Mouse (Mus musculus) forebrain, postnatal 0 days (tissue): Measurements from ENCODE around the gene Foxa1. TPM values are rescaled to one million over a fixed set of nuclear protein-coding genes. Genes with fewer than 3 reads are reported as not detected.

Source experiments
- ATAC-seq: fragments of 200-750 bp; cut with Nextera tagmentation; 2 replicates; pipeline ENCODE4 v1.8.0; 2017; ENCODE audit warnings: mild to moderate bottlenecking, moderate library complexity
- DNase-seq: peaks from one replicate; pipeline ENCODE4 v3.0.0-alpha.2; 2015
- H3K27ac ChIP-seq: fragments of 300-500 bp; sonication (generic); 2 replicates; pipeline ENCODE4 v1.5.1; 2014; ENCODE audit warnings: low read depth, mild to moderate bottlenecking, antibody characterized with exemption, low read length, moderate library complexity, mixed read lengths
- H3K27me3 ChIP-seq: fragments of 300-500 bp; sonication (generic); 2 replicates; pipeline ENCODE4 v1.6.1; 2014; ENCODE audit warnings: mild to moderate bottlenecking, low read length, mixed read lengths; ENCODE audit not compliant: insufficient read depth
- H3K36me3 ChIP-seq: fragments of 300-500 bp; sonication (generic); 2 replicates; pipeline ENCODE4 v1.6.1; 2014; ENCODE audit warnings: mild to moderate bottlenecking, moderate library complexity; ENCODE audit not compliant: insufficient read depth
- H3K4me1 ChIP-seq: fragments of 300-500 bp; sonication (generic); 2 replicates; pipeline ENCODE4 v1.6.1; 2014; ENCODE audit warnings: antibody characterized with exemption; ENCODE audit not compliant: insufficient read depth
- H3K4me2 ChIP-seq: fragments of 300-500 bp; sonication (generic); 2 replicates; pipeline ENCODE4 v1.6.1; 2014; ENCODE audit warnings: low read depth, mild to moderate bottlenecking, moderate library complexity
- H3K4me3 ChIP-seq: fragments of 300-500 bp; sonication (generic); 2 replicates; pipeline ENCODE4 v1.5.1; 2014; ENCODE audit warnings: low read depth, low read length, mixed read lengths
- H3K9ac ChIP-seq: fragments of 300-500 bp; sonication (generic); 2 replicates; pipeline ENCODE4 v1.6.1; 2014; ENCODE audit warnings: mild to moderate bottlenecking
- H3K9me3 ChIP-seq: fragments of 300-500 bp; sonication (generic); 2 replicates; pipeline ENCODE4 v1.6.1; 2016; ENCODE audit warnings: low read length
- CTCF ChIP-seq: sonication (generic); IDR thresholded peaks from 2 replicates; pipeline ENCODE4 v1.5.1; 2016; ENCODE audit warnings: antibody characterized with exemption, control low read depth, low read depth
- WGBS: fragments of 180-500 bp; shearing (Covaris S2); extraction: QIAGEN DNeasy Blood & Tissue Kit; methylation state at CpG from one replicate; pipeline ENCODE4 v1.1.7; 2014; 5-methylcytosine and 5-hydroxymethylcytosine counted together
- polyA plus RNA-seq: library from polyadenylated mRNA; unstranded; fragments of >200 nt; fragmentation: Nextera tagmentation; extraction: Ambion mirVana; gene quantifications from 2 replicates; pipeline ENCODE4 v1.2.1, GENCODE M21; 2015
- total RNA-seq: library from RNA; depleted of rRNA; stranded (reverse); fragments of >200 nt; gene quantifications from 2 replicates; pipeline ENCODE4 v1.2.3, GENCODE M21; 2014

Gene Foxa1
- total and polyA plus RNA-seq, 2 experiments from 2014 or later, result 0.36 to 1.2 TPM

DNA sequence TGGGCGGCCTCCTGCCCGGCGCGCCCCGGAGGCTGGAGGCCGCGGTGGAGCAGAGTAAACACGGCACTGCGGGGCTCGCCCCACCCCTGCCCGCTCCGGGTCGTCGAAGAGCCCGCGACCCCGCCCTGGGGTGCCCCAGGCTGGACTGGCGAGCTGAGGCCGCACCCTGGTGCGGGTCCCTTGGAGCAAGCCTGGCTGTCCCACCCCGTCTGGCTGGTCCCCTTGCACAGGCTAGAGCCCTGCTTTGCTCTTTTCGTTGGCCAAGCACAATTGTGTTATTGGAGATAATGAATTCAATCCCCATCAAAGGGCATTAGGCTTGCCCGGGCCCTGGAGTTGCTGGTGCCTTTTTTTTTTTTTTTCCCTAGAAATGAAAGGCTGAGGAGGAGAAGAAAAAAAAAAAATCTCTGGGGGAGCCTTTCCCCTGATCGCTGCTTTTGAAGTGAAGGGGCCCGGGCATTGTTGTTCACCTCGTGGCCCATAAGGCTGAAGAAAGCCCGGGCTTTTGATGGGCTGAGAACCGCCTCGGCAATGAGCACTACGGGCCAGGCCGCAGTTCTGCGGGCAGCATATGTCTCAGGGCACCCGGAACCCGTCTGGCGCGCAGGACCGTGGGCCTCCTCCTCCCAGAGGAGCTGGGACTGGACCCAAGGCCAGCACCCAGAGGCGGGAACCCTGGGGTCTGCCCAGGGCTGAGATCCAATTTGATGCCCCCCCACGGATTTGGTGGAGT lies 11.7 kb downstream of the Foxa1 start:
- TF ChIP-seq CTCF, result no peak
- ATAC-seq, result peak; percentile 25; the same call in 1 of the 2 replicates
- H3K9ac ChIP-seq, result no peak overlapping the region
- no peaks in the 10 kb centered on the region for H3K36me3 ChIP-seq
- 2% methylated on average over 35 of the region's 39 CpGs for WGBS
- no peaks in the 10 kb centered on the region for H3K4me1 ChIP-seq
- H3K9me3 ChIP-seq, result no peaks in the 10 kb centered on the region
- H3K27ac ChIP-seq, result no peak overlapping the region
- H3K4me2 ChIP-seq, result no peak overlapping the region
- no peak overlapping the region for H3K4me3 ChIP-seq
- no peak for DNase-seq
- peaks cover 61% of the 10 kb centered on the region for H3K27me3 ChIP-seq

DNA sequence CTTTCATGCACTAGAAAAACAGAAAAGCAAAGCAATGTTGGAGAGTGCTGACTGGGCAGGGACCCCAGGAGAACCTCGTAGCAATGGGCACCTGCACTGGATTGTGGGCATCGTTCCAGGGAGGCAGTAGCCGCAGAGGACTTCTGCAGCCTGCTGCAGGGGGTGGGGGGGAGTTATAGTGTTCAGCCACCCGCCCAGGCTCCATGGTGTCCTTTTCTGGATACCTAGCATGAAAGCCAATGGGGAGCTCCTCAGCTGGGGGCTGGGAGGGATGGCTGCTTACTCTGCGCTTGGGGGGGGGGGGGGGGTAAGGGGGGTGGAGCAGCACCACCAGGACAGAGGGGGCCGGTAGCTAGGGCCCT lies 12.2 kb downstream of the Foxa1 start:
- Histone ChIP-seq H3K27me3 (peaks cover 58% of the 10 kb centered on the region), H3K4me1 (no peaks in the 10 kb centered on the region), H3K4me2 (no peak overlapping the region), H3K9ac (no peak overlapping the region), H3K9me3 (no peaks in the 10 kb centered on the region), H3K27ac (no peak overlapping the region), H3K4me3 (no peak overlapping the region), H3K36me3 (no peaks in the 10 kb centered on the region)
- TF ChIP-seq CTCF, result no peak
- no peak for DNase-seq
- WGBS, result 8% methylated on average over 5 of the region's 6 CpGs
- ATAC-seq, result no peak

DNA sequence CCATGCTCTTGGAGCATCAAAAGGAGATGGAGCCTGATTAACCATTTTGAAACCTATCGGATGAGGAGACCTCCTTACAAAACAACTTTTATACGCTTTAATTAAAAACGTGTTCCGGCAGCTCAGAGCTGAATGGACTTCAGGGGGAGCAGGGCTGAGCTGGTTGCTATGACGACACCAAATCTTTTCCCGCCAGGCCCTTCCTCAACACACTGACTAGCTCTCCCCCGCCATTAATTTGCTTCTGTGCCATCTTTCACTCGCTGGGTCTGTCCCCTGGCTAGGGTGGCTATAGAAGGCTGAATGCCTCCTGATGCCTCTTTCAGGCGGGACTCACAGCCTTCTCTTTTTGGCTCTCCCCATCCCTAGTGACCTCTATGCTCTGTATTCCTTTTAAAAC lies 16.2 kb downstream of the Foxa1 start:
- no peak overlapping the region for H3K4me2 ChIP-seq
- 5% methylated on average over 9 of the region's 9 CpGs for WGBS
- H3K4me3 ChIP-seq, result no peak overlapping the region
- no peaks in the 10 kb centered on the region for H3K36me3 ChIP-seq
- H3K9ac ChIP-seq, result no peak overlapping the region
- H3K27ac ChIP-seq, result no peak overlapping the region
- ATAC-seq (peak; percentile 66; the same call in 1 of the 2 replicates), DNase-seq (no peak)
- H3K9me3 ChIP-seq, result no peaks in the 10 kb centered on the region
- TF ChIP-seq CTCF, result no peak
- H3K4me1 ChIP-seq, result no peaks in the 10 kb centered on the region
- peaks cover 38% of the 10 kb centered on the region for H3K27me3 ChIP-seq

DNA sequence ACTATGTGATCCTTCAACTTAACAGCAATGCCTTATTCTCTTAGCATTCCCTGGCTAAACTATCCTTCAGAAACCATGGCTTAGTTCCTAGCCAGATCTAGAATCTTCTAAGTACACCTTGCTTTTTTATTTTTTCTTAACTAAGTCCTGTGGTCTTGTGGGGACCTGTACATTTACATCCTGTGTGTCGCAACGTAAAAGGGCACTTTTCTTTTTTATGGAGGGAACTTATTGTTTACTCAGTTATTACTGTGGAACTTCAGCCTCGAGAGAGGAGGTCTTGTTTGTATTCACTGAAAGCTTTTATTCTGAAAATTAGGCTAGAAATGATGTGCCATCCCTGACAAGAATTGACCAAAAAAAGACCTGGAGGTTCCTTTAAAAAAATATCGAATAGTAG lies 18.4 kb downstream of the Foxa1 start:
- Histone ChIP-seq H3K27ac (no peak overlapping the region), H3K4me2 (no peak overlapping the region), H3K9ac (no peak overlapping the region), H3K27me3 (peaks cover 16% of the 10 kb centered on the region), H3K36me3 (no peaks in the 10 kb centered on the region), H3K4me1 (no peaks in the 10 kb centered on the region), H3K4me3 (no peak overlapping the region), H3K9me3 (no peaks in the 10 kb centered on the region)
- 81% methylated on average over 4 of the region's 4 CpGs for WGBS
- no peak for TF ChIP-seq CTCF
- ATAC-seq (no peak), DNase-seq (no peak)

DNA sequence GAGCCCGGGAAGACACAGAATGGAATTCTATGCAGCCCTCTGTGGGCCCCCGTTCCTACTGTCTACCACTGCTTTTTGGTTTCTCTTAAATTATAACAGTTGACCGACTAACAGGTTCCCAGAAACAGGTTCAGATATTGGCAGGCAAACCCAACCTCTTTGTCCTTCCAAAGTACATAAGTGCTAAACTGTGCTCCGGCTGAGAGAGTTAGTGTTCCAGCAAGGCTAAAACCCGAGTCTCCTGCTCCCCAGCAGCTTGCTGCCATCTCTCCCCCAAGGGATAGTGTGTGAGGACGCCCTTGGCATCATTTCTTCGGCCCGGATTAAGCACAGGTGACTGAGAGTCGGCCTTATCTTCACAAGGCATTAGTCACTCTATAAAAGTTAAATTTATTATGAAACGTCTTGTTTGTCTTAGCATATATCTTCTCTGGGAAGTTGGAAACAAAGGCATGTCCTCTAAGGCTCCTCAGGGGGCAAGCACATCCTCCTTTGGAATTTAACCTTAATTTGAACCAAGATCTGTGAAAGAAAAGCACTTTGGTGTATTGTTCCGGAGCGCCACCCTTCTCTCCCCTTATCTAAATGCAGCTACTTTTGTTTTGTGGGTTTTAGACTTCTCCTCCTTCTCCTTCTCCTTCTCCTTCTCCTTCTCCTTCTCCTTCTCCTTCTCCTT lies 30.9 kb downstream of the Foxa1 start:
- no peak for TF ChIP-seq CTCF
- H3K4me1 ChIP-seq, result no peaks in the 10 kb centered on the region
- no peak overlapping the region for H3K4me2 ChIP-seq
- no peaks in the 10 kb centered on the region for H3K27me3 ChIP-seq
- H3K9me3 ChIP-seq, result no peaks in the 10 kb centered on the region
- ATAC-seq (no peak), DNase-seq (no peak)
- H3K27ac ChIP-seq, result no peak overlapping the region
- no peaks in the 10 kb centered on the region for H3K36me3 ChIP-seq
- H3K9ac ChIP-seq, result no peak overlapping the region
- no peak overlapping the region for H3K4me3 ChIP-seq
- WGBS, result 48% methylated on average over 12 of the region's 12 CpGs

DNA sequence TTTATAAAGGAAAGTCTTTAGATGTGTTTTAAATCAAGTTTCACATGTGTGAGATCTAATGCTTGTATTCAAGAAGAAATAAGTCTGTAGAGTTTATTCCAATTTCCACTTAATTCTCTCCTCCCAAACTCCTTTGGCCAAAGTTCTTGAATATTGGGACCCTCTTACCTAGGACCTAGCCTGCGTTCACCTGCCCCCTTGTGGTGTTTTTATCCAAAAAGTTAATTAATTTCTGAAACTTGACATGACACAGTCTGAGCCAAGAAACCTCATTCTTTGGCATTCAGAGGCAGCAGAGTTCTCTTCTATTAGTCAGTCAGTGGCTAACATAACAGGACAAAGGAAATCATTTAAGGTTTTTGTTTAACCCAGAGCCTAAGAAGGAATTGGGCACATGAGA lies 32.2 kb downstream of the Foxa1 start:
- Histone ChIP-seq H3K27ac (no peak overlapping the region), H3K27me3 (no peaks in the 10 kb centered on the region), H3K9ac (no peak overlapping the region), H3K9me3 (no peaks in the 10 kb centered on the region), H3K4me3 (no peak overlapping the region), H3K4me1 (no peaks in the 10 kb centered on the region), H3K4me2 (no peak overlapping the region), H3K36me3 (no peaks in the 10 kb centered on the region)
- no peak for ATAC-seq
- TF ChIP-seq CTCF, result no peak
- WGBS, result 19% methylated on average over 1 of the region's 1 CpGs
- no peak for DNase-seq

DNA sequence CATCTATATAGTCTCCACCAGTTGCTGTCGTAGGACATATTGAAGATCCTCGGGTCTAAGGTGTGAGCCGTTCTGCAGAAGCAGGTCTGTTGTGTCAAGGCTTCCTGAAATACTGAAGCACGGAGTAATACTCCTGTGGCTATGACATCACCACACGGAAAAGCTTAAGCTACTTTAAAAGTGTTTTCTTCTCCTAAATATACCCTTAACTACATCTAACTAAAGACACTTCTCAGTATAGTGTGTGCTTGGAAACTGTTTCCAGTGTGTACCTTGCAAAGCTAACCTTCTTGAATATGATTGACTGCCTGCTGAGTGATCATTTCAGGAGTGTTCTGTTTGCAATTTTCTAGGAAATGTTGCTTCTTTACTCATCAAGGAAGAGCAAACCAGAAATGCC lies 35.2 kb downstream of the Foxa1 start:
- no peak overlapping the region for H3K27ac ChIP-seq
- no peak for TF ChIP-seq CTCF
- 89% methylated on average over 5 of the region's 5 CpGs for WGBS

More for the DNA sequence above, 35.2 kb downstream of the Foxa1 start:
- DNase-seq (no peak), ATAC-seq (no peak)
- Histone ChIP-seq H3K4me2 (no peak overlapping the region), H3K27me3 (no peaks in the 10 kb centered on the region), H3K4me1 (no peaks in the 10 kb centered on the region), H3K36me3 (no peaks in the 10 kb centered on the region), H3K4me3 (no peak overlapping the region), H3K9me3 (no peaks in the 10 kb centered on the region), H3K9ac (no peak overlapping the region)
